In the genomic region with DNA sequence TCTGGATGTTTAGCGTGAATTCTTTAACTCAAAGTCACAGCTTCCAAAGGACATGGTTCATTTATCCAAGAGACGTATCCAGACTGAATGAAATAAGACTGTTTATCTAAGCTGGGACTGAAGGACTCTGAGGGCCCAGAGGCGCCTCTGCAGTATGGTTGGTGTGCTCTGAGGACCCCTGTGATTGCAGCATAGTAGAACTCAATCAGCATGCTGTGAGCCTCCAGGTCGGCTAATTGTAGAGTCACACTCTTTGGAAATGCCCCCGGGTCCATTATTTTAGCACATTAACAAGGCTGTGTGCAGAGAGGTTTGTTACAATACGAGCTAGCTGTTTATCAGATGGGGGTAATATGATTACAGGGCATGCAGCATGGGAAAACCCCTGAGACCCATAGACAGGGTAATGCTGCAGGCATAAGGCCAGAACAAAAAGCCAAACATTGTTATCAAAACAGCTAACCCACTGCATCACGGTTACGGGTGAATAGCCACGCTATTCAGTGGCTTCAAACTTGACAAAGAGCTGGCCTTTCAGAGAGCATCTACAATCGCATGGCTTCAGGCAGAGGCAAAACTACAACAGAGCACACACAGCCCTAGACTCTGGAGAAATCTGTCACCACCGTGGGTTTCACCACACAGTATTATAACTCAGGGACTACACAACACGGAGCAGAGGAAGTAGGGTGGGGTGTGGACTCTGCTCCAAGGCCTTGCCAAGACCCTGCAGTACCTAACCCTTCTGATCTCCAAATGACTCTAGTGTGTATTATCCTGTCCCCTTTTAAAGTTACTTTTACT, we compare ENCODE assay signal across 14 mouse cellular contexts.
A peak's percentile ranks its signal among the peaks of the same experiment; 100 is the strongest.
DNase-seq lines count a peak whose midpoint lies in the region; ATAC-seq and TF ChIP-seq lines count a peak whose summit lies in the region.
"Had no signal": no experiment of that assay in that cellular context is flagged by ENCODE, and none has a peak within 500 bp of the region (broad histone marks: within the 10 kb centered on the region; RNA-seq: fewer than 3 reads in every experiment).

No protein-coding gene starts in this region.

- 0 out of 2 replicates have a peak, but pooled peaks cover 4% of the 10 kb centered on the region for H3K4me1 ChIP-seq in forebrain, postnatal 0 days (ENCODE audit: insufficient read depth)
- H3K4me1 ChIP-seq in midbrain, embryonic 13.5 days (replicated peaks) = peaks cover 31% of the 10 kb centered on the region

- H3K36me3 ChIP-seq in forebrain, postnatal 0 days (ENCODE audit: insufficient read depth) = no peaks in the 10 kb centered on the region
- H3K36me3 ChIP-seq in midbrain, embryonic 13.5 days = no peaks in the 10 kb centered on the region
- H3K36me3 ChIP-seq: lung, embryonic 15.5 days had no signal

- peak; percentile 40; the same call in 1 of the 2 replicates for ATAC-seq in forebrain, postnatal 0 days
- peak; percentile 90 for ATAC-seq in midbrain, embryonic 13.5 days

- H3K4me2 ChIP-seq in forebrain, postnatal 0 days (ENCODE audit: low read depth) = no peak overlapping the region
- no peak overlapping the region for H3K4me2 ChIP-seq in midbrain, embryonic 13.5 days (replicated peaks)
- H3K4me2 ChIP-seq: lung, embryonic 15.5 days had no signal

- TF ChIP-seq POLR2A in brain, embryonic 14.5 days (IDR thresholded peaks at IDR 0.05; ENCODE audit: borderline replicate concordance, extremely low read depth, insufficient read depth, insufficient read length, poor library complexity, severe bottlenecking) = no peak

- H3K27me3 ChIP-seq in forebrain, postnatal 0 days (ENCODE audit: insufficient read depth, low read length) = no peaks in the 10 kb centered on the region
- 0 out of 2 replicates have a peak, but pooled peaks cover 3% of the 10 kb centered on the region for H3K27me3 ChIP-seq in midbrain, embryonic 13.5 days
- H3K27me3 ChIP-seq: lung, embryonic 15.5 days had no signal

- peak; percentile 60 for DNase-seq in Muller cell, postnatal 12 days (ENCODE audit: inconsistent ontology term)
- DNase-seq in brain, embryonic 14.5 days (ENCODE audit: low read depth) = peak; percentile 84
- no peak for DNase-seq in forebrain, postnatal 0 days
- no peak for DNase-seq in spleen, postnatal 36 days (ENCODE audit: low spot score in 2 of 2)
- no peak for DNase-seq in lung, postnatal 14 days
- DNase-seq in testis, postnatal 14 days (ENCODE audit: low spot score) = no peak
- DNase-seq: adrenal gland, postnatal 36 days; cerebellum, adult 18-20 months; embryo, embryonic 11 days; heart, adult 2 months; kidney, postnatal 14 days; layer of hippocampus, postnatal 36 days had no signal

- H3K9me3 ChIP-seq in forebrain, postnatal 0 days (ENCODE audit: low read length) = no peaks in the 10 kb centered on the region
- H3K9me3 ChIP-seq in midbrain, embryonic 13.5 days = no peaks in the 10 kb centered on the region
- H3K9me3 ChIP-seq: lung, embryonic 15.5 days had no signal

- no peak overlapping the region for H3K9ac ChIP-seq in forebrain, postnatal 0 days
- no peak overlapping the region for H3K9ac ChIP-seq in midbrain, embryonic 13.5 days (replicated peaks)
- H3K9ac ChIP-seq: lung, embryonic 15.5 days had no signal

- no peak overlapping the region for H3K27ac ChIP-seq in forebrain, postnatal 0 days (ENCODE audit: low read depth, low read length)
- peak overlapping the region; percentile 59 for H3K27ac ChIP-seq in midbrain, embryonic 13.5 days
- H3K27ac ChIP-seq: heart, adult 2 months; lung, embryonic 15.5 days had no signal

- TF ChIP-seq CTCF in brain, embryonic 14.5 days (IDR thresholded peaks at IDR 0.05; ENCODE audit: borderline replicate concordance, extremely low read depth, insufficient read depth, insufficient read length) = no peak
- no peak for TF ChIP-seq CTCF in forebrain, postnatal 0 days (IDR thresholded peaks at IDR 0.05; ENCODE audit: low read depth)

- 13% methylated on average over 12 of the region's 12 CpGs for WGBS in forebrain, postnatal 0 days
- 11% methylated on average over 12 of the region's 12 CpGs for WGBS in midbrain, embryonic 13.5 days

- no peak overlapping the region for H3K4me3 ChIP-seq in forebrain, postnatal 0 days (ENCODE audit: low read depth, low read length)
- no peak overlapping the region for H3K4me3 ChIP-seq in midbrain, embryonic 13.5 days (replicated peaks)
- H3K4me3 ChIP-seq: heart, adult 2 months; lung, embryonic 15.5 days had no signal

Comparison
In these comparisons a context has a peak if more than half of its experiments do, and no peak if none do; other contexts are left out.
1. DNase-seq: peak in Muller cell, postnatal 12 days (single experiment) and brain, embryonic 14.5 days (single experiment); none in forebrain, postnatal 0 days (single experiment), spleen, postnatal 36 days (0 of 2), lung, postnatal 14 days (single experiment) and testis, postnatal 14 days (single experiment).